Mouse (Mus musculus) thymus, adult 2 months (tissue): ENCODE measurements around the gene Cbl. TPM values are rescaled to one million over a fixed set of nuclear protein-coding genes. Genes with fewer than 3 reads are reported as not detected.

ENCODE experiments used
- DNase-seq: peaks from one replicate; pipeline ENCODE4 v3.0.0; 2021
- H3K27ac ChIP-seq: fragments of 200-500 bp; 2 replicates; pipeline ENCODE4 v1.5.1; 2012; ENCODE audit warnings: low read length, control low read depth; ENCODE audit not compliant: control insufficient read depth, insufficient read depth
- H3K27me3 ChIP-seq: fragments of 200-500 bp; 2 replicates; pipeline ENCODE4 v1.6.1; 2012; ENCODE audit warnings: mild to moderate bottlenecking, low read length, moderate library complexity, mixed read lengths; ENCODE audit not compliant: control insufficient read depth, insufficient read depth
- H3K36me3 ChIP-seq: fragments of 200-500 bp; 2 replicates; pipeline ENCODE4 v1.6.1; 2012; ENCODE audit warnings: mild to moderate bottlenecking, low read length, moderate library complexity; ENCODE audit not compliant: control insufficient read depth, insufficient read depth
- H3K4me1 ChIP-seq: fragments of 200-500 bp; replicated peaks from 2 replicates; pipeline ENCODE4 v1.6.1; 2012; ENCODE audit warnings: low read length; ENCODE audit not compliant: control insufficient read depth, insufficient read depth
- H3K4me3 ChIP-seq: fragments of 200-500 bp; 2 replicates; pipeline ENCODE4 v1.5.1; 2012; ENCODE audit warnings: mild to moderate bottlenecking, low read length, control low read depth, moderate library complexity; ENCODE audit not compliant: control insufficient read depth, insufficient read depth
- CTCF ChIP-seq: fragments of 200-500 bp; IDR thresholded peaks from 2 replicates; pipeline ENCODE4 v1.5.1; 2012; ENCODE audit warnings: mild to moderate bottlenecking, control low read depth, low read length, moderate library complexity, borderline replicate concordance; ENCODE audit not compliant: control insufficient read depth, poor library complexity, insufficient read depth; ENCODE audit errors: extremely low read depth
- POLR2A ChIP-seq: fragments of 200-500 bp; IDR thresholded peaks from 2 replicates; pipeline ENCODE4 v1.6.1; 2012; ENCODE audit warnings: mild to moderate bottlenecking, low read length, control low read depth, moderate library complexity; ENCODE audit not compliant: control insufficient read depth, poor library complexity, insufficient read depth; ENCODE audit errors: extremely low read depth
- WGBS: fragments of 180-500 bp; shearing (Covaris S2); methylation state at CpG from one replicate; pipeline ENCODE4 v1.1.7; 2018; 5-methylcytosine and 5-hydroxymethylcytosine counted together
- polyA plus RNA-seq: library from polyadenylated mRNA; depleted of rRNA; stranded (reverse); fragments of >200 nt; gene quantifications from 2 replicates; pipeline ENCODE4 v1.2.3, GENCODE M21; 2012

Gene Cbl
- polyA plus RNA-seq, 1 experiment, result 132 TPM

DNA sequence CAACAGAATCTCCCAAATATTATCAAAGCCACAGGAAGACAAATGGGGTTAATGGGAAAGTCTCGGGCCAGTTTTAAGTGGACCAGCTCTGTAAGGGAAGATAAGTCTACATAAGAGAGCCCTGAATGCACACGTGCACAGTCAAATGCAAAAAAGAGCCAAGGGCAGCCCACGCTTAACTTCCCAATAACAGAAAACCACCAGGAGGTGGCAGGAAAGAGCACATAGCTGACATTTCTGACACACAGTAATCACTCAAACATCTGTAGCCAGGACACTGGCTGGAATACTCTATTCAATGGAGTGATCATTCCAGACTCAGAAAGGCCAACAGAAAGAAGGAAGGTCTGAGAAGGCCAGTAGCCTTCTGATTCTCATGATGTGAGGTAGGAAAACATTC, 86.6 kb downstream of the Cbl start:
- WGBS, result 83% methylated on average over 3 of the region's 3 CpGs
- H3K4me1 ChIP-seq, result no peaks in the 10 kb centered on the region
- no peaks in the 10 kb centered on the region for H3K27me3 ChIP-seq
- H3K36me3 ChIP-seq, result peaks cover 96% of the 10 kb centered on the region
- no peak for DNase-seq
- TF ChIP-seq POLR2A (no peak), CTCF (no peak)
- no peak overlapping the region for H3K4me3 ChIP-seq
- no peak overlapping the region for H3K27ac ChIP-seq

DNA sequence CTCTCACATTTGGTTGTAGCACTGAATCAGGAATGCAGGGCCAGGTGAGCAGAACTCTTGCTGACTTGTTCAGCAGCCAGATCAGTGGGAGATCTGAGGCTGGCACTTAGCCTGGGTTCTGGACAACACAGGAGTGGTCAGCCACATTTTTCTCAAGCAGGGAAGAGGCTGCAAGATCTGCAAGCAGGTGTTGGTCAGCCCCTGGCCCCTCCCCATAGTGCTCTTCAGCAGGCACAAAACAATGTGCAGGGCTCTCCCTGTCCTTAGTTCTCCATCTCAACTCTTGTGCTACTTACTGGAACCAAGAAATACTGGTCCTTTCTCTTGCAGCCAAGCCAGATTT, 89.2 kb downstream of the Cbl start:
- H3K4me3 ChIP-seq, result no peak overlapping the region
- no peak for DNase-seq
- H3K4me1 ChIP-seq, result no peaks in the 10 kb centered on the region
- no peak for TF ChIP-seq POLR2A
- no peak for TF ChIP-seq CTCF
- no peak overlapping the region for H3K27ac ChIP-seq
- peaks cover 81% of the 10 kb centered on the region for H3K36me3 ChIP-seq
- no peaks in the 10 kb centered on the region for H3K27me3 ChIP-seq

DNA sequence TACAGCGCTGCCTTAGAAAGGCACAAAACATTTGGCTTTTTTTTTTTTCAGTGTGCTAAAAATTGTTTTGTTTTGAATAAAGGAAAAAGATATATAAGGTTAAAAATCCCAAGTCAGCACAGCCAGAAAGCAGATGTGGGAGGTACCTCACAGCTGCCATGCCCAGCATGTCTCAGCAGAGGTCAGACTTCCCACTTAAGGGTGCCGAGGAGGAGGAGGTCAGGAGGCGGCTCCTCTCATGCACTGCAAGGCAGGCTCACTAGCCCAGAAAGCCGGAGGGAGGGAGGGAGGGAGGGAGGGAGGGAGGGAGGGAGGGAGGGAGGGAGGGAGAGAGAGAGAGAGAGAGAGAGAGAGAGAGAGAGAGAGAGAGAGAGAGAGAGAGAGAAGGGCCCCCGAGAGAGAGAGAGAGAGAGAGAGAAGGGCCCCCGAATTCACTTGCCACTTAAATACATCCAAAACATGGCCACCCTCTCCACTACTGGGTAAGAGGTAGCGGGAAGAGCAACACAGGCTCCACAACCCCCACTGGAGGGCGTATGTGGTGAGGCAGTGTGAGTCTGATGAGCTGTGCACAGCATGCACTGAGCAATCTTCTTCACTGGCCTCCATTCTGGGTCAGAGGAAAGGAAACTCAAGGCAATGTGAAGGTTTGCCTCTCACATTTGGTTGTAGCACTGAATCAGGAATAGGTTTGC, 89.7 kb downstream of the Cbl start:
- peaks cover 75% of the 10 kb centered on the region for H3K36me3 ChIP-seq
- no peak overlapping the region for H3K27ac ChIP-seq
- DNase-seq, result no peak
- no peak overlapping the region for H3K4me3 ChIP-seq
- TF ChIP-seq CTCF, result no peak
- H3K27me3 ChIP-seq, result no peaks in the 10 kb centered on the region
- H3K4me1 ChIP-seq, result no peaks in the 10 kb centered on the region
- WGBS, result 75% methylated on average over 7 of the region's 8 CpGs

DNA sequence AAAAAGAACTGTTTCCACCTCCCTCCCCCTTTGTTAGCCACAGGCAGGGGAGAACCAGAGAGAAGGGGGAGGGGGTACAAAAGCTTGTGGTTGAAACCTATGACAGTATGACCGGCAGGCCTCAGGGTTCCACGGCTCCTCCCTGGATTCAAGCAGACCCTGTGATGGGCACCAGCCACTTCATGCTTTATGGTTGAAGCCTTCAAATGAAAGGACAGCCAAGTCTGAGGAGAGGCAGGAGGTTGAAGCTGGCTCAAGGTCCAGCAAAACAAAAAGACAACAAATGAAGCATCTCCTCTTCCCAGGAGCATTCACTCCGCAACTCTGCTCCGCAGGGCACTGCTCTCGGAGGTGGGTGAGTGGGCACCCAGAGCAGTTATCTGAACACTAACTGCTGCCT, 90.4 kb downstream of the Cbl start:
- TF ChIP-seq POLR2A (no peak), CTCF (no peak)
- H3K4me1 ChIP-seq, result no peaks in the 10 kb centered on the region
- no peak for DNase-seq
- H3K36me3 ChIP-seq, result peaks cover 68% of the 10 kb centered on the region
- no peak overlapping the region for H3K27ac ChIP-seq
- H3K4me3 ChIP-seq, result no peak overlapping the region
- H3K27me3 ChIP-seq, result no peaks in the 10 kb centered on the region
- WGBS, result 90% methylated on average over 5 of the region's 5 CpGs

DNA sequence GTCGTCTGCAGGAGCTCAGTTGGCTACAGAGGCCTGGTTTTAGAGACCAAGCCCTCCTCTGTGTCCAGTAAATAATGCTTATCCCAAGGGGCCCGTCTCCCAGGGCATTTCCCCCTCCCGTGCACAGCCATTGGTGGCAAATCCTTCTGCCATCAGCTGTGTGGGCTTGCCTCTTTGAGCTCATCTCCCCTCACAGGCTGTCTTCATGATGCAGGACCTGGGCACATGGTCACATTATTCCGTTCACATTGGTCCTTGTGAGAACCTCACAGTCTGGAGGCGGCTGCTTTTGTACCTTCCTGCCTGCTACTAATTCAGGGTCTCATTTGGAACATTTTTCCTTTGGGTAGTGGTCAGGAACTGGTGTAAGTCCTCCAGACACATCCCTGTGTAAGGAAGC, 91.9 kb downstream of the Cbl start:
- WGBS, result 95% methylated on average over 5 of the region's 5 CpGs
- no peak for DNase-seq
- no peak for TF ChIP-seq POLR2A
- no peak for TF ChIP-seq CTCF
- Histone ChIP-seq H3K36me3 (peaks cover 53% of the 10 kb centered on the region), H3K27ac (no peak overlapping the region), H3K4me1 (no peaks in the 10 kb centered on the region), H3K27me3 (no peaks in the 10 kb centered on the region), H3K4me3 (no peak overlapping the region)

DNA sequence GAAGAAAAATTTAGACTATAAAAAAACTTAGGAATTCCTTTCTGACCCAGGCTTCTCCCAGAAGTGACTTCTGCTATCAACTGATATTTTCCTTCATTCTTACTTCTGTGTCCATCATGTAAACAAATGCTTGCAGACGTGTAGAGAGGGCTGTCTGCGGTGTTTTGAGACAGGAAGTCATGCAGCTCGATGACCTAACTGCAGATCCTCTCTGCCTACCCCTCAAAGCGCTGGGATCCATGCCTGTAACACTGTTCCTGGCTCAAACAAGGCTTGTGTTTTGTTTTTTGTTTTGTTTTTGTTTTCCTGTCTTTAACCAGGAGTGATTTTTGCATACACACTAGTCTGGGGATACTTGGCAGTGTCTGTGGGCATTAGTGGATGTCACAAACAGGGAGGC, 96.0 kb downstream of the Cbl start:
- H3K4me1 ChIP-seq, result peaks cover 19% of the 10 kb centered on the region
- no peak for DNase-seq
- no peak overlapping the region for H3K27ac ChIP-seq
- H3K4me3 ChIP-seq, result no peak overlapping the region
- 39% methylated on average over 4 of the region's 4 CpGs for WGBS
- H3K36me3 ChIP-seq, result peaks cover 15% of the 10 kb centered on the region
- TF ChIP-seq CTCF (no peak), POLR2A (no peak)
- H3K27me3 ChIP-seq, result peaks cover 13% of the 10 kb centered on the region; the same call in 1 of the 2 replicates
